Mouse (Mus musculus): Measurements from ENCODE around the gene Aunip.

Aunip gene

GRCm38 (mm10) chr4:134510845-134511411 is at the start of gene Aunip:
Gene Aunip, plus strand, starts transcription at chr4:134510999.
- peak; percentile 88 to 91 for DNase-seq

DNA sequence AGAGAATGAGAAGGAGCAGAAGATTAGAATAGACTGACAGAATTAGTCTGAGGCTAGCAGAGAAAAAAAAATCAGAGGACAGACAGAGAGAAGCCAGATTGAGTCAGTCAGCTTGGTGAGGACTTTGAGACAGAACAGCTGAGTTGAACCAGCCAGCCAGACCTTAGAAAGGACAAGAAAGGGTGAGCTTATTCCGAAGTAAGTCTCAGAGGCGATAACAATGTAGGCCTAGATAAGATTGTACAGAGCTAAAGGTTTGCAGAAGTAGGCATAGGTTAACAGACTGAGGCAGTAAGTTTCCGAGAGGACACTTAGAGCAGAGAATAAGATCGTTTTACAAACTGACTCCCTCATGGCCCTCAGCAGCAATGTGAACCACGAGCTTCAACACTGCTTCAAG is 49.5 kb upstream of the Aunip start:
- DNase-seq: no peak

DNA sequence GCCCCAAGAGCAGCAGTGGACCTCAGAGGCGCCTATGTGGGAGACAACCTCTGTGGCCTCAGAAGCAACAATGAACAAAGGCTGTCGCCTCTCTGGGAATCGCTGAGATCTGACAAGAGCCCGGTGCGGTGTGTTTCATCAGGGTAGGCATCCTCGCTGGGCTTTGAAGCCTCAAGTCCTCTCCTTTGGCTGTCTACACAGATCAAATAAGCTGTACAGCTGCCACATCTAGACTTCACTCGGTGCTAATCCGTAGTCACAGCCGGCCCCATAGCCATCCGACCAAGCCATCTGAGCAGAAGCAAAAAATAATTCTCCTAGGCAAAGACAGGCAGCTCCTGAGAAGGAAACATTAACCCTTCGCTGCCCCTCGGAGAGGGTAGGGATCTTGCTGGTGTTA is 45.0 kb upstream of the Aunip start:
- no peak for DNase-seq

DNA sequence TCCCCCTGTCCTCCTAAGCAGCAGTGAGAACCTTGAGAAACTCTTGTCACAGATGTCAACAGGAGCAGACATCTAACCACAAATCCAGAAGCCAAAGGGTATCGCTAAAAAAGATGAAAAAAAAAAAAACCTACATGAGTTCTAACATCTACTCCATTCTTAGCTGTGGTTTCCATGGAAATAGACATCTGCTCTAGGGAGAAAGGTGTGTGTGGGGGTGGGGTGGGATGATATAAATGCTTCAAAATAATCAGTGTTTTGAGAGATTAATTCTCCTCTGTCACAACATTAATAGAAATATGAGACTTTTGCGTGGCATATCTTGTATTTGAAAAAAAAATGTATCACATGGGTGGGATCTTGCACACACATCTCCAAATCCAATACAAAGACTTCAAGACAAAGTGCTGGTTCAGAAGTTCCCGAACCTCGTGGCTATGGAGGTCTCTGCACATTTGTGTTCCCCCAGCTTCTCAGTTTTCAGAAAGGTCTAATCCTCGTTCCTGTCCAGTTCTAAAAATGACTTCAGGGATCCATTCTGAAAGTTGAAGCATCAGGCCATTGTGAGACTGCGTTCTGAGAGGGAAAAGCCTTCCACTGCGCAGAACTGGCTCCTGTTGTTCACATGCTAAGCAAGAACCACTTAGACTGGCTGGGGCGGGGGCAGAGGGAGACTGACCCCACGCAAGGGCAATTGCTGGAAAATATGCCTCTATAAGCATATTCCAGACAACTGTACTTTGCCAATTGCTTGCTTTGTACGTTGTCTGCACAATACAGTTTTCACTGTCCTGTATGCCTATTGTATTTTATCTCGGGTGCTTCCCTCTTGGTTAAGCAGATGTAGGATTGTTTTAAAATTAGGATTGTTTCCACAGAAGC is 44.2 kb upstream of the Aunip start:
- DNase-seq: no peak

DNA sequence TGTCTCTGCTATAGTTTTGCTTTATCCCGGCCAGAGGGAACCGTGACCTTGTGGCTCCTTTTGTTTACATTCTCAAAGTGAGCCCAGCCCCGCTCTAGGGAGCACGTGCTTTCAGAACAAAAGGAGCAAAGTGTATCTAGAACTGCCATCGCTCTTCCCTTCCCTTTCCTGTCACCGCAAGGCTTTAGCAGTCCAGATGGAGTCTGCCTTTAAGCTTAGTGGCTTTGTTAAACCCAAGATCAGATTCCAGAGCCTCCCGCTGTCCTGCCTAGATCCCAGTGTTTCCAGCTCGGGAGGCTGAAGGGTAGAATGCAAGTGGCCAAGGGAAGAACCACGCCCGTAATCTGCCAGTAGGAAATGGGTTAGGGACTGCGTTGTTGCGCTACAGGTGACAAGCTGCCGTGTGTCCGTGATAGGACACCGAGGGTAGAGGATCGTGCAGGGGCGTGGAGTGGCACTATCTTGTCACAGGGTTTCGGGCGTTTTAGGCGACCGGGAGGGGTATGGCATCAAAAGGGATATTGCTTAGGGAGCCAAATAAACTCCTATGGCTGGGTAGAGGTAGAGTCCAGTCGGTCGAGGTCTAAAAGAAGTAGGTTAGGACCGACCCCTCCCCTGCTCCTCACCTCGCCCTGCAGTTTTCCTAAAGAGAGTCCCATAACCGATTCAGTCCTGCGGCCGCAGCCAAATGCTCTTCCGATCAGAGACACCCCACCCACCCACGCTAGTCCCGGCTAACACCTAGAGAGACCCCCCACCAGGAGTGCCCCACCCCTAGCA is 43.2 kb upstream of the Aunip start:
- no peak for DNase-seq

GRCm38 (mm10) chr4:134468215-134468575 is 42.6 kb upstream of the Aunip start, which contains the start of gene Stmn1:
Gene Stmn1, plus strand, starts transcription at chr4:134468320.
- DNase-seq: peak; percentile 94 to 95

- peak; percentile 88 to 94 for DNase-seq
Observed at GRCm38 (mm10) chr4:134468578-134469266, 42.1 kb upstream of the Aunip start.

DNA sequence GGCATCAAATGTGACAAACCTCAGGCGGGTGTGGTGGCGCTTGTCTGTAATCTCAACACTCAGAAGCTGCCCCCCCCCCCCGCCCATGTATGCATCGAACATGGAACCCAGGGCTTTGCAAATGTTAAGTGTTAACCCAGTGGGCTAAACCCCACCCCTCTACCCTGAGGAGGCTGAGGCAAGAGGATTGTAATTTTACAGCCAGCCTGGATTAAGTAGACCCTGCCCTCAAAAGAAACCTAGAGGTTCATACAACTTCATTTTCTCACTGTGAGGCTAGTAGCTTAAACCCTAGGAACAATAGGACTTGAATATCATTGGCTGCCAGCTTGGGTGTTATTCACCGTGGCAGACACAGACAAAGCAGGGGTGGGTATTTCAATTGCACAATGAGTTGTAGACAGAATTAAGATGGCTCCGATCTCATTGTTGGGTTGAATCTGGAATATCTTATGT is 41.4 kb upstream of the Aunip start:
- no peak for DNase-seq

DNA sequence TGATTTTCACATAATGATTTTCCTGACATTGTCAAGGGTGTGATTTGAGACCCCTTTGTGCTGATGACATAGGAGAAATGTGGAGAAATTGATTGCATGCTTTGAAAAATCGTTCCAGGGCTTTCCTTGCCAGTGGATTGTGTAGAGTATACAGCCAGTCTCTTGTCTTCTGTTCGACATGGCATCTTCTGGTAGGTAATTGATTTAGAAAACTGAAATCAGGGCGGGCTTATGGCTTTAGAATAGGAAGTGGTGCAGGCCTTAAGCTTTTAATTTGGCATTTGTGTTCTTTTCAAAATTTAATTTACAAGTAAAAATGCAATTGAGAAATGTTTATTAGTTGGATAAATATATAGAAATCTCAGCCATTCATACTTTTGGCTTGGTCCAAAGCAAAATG is 40.8 kb upstream of the Aunip start:
- DNase-seq: no peak

DNA sequence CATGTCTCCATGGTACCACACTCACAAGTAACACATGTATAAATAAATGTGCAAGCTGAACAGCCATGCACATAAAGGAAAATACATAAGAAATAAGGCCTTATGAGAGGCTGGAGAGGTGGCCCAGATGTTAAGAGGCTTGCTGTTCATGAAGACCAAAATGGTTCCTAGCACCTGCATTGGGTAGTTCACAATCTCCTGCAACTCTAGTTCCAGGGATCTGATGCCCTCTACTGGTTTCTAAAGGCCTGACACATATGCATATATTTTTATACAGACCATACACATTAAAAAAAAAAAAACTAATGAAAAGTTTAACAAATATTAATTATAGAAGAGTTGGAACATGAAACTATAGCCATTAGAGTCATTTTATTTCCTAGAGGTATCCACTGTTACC is 39.3 kb upstream of the Aunip start:
- no peak for DNase-seq

DNA sequence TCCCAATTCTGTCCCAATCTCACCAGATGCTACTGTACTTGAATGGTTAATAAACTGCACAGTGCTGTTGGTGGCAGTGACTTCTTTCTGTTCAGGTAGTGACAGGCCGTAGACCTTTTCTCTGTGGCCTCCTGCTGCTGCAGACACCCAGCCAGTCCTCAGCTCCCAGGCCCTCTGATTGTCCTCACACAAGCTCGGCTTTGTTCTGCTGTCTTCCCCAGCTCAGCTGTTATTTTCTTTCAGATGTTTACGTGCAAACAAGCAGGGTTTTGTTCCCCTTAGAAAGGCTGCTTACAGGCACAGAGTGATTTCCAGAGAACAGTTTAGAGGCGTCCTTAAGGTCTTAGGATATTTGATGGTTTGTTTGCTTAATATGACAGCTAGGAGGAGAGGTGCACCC is 37.0 kb upstream of the Aunip start:
- DNase-seq: no peak

GRCm38 (mm10) chr4:134474240-134474639 is 36.6 kb upstream of the Aunip start:
- DNase-seq: no peak

- peak in 1 of 2 experiments; percentile 52 for DNase-seq
Observed at GRCm38 (mm10) chr4:134476899-134477298, 33.9 kb upstream of the Aunip start.

- DNase-seq: peak; percentile 83 to 91
Observed at GRCm38 (mm10) chr4:134478031-134478430, 32.8 kb upstream of the Aunip start.

DNA sequence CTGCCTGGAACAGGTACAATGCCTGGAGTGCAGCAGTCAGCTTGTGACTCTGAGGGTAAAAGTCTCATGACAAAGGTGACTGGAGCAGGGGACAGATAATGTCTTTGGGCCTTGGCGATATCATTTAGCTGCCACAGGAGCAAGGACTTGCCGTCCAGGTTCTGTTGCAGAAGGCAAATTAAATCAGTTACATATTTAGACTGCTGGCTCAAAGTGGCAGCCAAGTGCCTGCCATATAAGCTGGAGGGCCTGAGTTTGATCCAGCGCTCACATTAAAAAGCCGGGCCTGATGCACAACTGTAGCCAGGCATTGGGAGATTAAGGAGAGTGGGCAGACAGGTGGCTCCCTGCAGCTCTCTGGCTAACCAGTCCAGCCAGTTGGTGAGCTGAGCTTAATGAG is 31.0 kb upstream of the Aunip start:
- no peak for DNase-seq

- DNase-seq: peak; percentile 68 to 86
Observed at GRCm38 (mm10) chr4:134480864-134481263, 29.9 kb upstream of the Aunip start.

GRCm38 (mm10) chr4:134481270-134481669 is 29.5 kb upstream of the Aunip start:
- DNase-seq: no peak

DNA sequence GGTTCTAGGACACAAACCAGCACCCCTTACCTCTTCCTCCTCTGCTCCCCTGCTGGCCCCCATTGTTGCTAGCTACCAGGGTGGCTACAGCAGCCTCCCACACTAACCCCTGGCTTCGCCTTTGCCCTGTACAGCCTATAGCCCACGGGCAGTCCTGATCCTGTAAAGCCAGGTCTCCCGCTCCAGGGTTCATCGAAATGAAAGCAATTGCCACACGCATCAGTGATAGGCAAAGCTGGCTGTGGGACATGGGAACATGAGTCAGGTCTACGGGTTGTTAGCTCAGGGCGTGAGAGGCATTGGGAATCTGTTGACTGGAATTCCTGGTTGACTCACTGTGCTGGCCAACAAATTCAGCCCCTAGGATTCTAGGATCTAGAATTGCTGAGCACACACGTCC is 28.4 kb upstream of the Aunip start:
- no peak for DNase-seq

DNA sequence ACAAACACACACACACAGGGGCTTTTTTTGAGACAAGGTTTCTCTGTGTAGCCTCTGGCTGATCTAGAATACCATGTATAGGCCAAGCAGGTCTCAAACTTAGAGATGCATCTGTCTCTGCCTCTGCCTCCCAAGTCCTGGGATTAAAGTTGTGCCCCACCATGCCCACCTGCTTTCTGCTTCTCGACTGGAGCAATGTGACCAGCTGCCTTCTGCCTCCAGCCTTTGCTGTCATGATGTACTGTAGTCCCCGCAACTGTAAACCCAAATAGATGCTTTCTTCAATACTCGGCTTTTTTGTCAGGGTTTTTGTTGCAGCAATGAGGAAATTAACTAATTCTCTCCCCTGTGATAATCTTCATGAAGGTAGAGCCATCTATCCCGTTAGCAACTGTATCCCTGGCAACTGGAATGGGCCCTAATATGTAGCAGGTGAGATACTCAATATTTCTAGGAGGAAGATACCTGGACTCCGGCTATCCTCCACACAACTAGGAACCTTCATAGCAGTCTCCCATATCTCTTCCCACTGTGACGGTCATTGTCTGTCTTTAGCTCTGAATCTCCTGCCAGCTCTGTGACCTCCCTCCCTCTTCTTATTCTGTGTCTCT is 27.6 kb upstream of the Aunip start:
- no peak for DNase-seq

GRCm38 (mm10) chr4:134483696-134484095 is 27.1 kb upstream of the Aunip start:
- peak in 1 of 2 experiments; percentile 56 for DNase-seq

DNA sequence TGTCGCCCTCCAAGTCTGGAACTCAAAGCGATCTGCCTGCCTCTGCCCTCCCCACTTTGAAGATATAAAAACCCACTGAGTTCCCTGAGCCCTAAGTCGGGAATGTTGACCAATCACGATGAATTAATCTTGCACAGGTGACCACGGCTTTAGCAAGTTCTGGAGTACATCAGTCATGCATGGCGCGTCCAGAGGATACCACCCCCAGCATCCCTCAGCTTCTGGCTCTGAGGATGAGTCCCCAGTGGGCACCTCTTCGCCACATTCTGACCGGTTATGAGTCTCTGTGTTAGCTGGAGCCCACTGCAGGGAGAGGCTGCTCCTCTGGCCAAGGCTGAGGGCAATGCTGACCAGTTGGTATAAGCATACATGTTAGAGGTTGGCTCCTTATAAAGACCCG is 26.6 kb upstream of the Aunip start:
- DNase-seq: no peak

GRCm38 (mm10) chr4:134485151-134485900 is 25.5 kb upstream of the Aunip start:
- DNase-seq: peak; percentile 83 to 84
